ENCODE assay signal across 8 mouse cellular contexts in genomic region chr2:77945596-77946485, GRCm38 (mm10). TPM values are rescaled to one million over a fixed set of nuclear protein-coding genes. Genes with fewer than 3 reads are reported as not detected.
A peak's percentile ranks its signal among the peaks of the same experiment; 100 is the strongest.
DNase-seq lines count a peak whose midpoint lies in the region; ATAC-seq lines count a peak whose summit lies in the region.

Gene Cwc22 (minus strand): TSS chr2:77946375.

- under 1% methylated on average over 55 of the region's 55 CpGs for WGBS in heart, embryonic 13.5 days
- WGBS in liver, embryonic 12.5 days (ENCODE audit: insufficient replicate concordance): under 1% methylated on average over 49 of the region's 55 CpGs
- WGBS in stomach, embryonic 15.5 days: under 1% methylated on average over 55 of the region's 55 CpGs

- H3K27me3 ChIP-seq in heart, embryonic 13.5 days (replicated peaks): no peaks in the 10 kb centered on the region
- no peaks in the 10 kb centered on the region for H3K27me3 ChIP-seq in liver, embryonic 12.5 days (replicated peaks)
- H3K27me3 ChIP-seq in stomach, embryonic 15.5 days (replicated peaks): no peaks in the 10 kb centered on the region

- H3K9ac ChIP-seq in heart, embryonic 13.5 days: peak within 1 kb of the TSS; percentile 95
- peak within 1 kb of the TSS; percentile 84 for H3K9ac ChIP-seq in liver, embryonic 12.5 days
- peak within 1 kb of the TSS; percentile 92 for H3K9ac ChIP-seq in stomach, embryonic 15.5 days

- peaks cover 4% of the 10 kb centered on the region; the same call in 1 of the 2 replicates for H3K4me1 ChIP-seq in brown adipose tissue, adult 24 weeks (ENCODE audit: control insufficient read depth, insufficient read depth, insufficient read length, low read length)
- peaks cover 12% of the 10 kb centered on the region for H3K4me1 ChIP-seq in heart, embryonic 13.5 days
- peaks cover 19% of the 10 kb centered on the region for H3K4me1 ChIP-seq in liver, embryonic 12.5 days
- no peaks in the 10 kb centered on the region for H3K4me1 ChIP-seq in stomach, embryonic 15.5 days

- peak within 1 kb of the TSS; percentile 92 for H3K4me3 ChIP-seq in brown adipose tissue, adult 24 weeks (ENCODE audit: insufficient read depth, low read depth, low read length)
- peak within 1 kb of the TSS; percentile 86 for H3K4me3 ChIP-seq in heart, embryonic 13.5 days
- H3K4me3 ChIP-seq in liver, embryonic 12.5 days: peak within 1 kb of the TSS; percentile 79
- H3K4me3 ChIP-seq in stomach, embryonic 15.5 days (replicated peaks): peak within 1 kb of the TSS; percentile 72

- H3K27ac ChIP-seq in brown adipose tissue, adult 24 weeks (replicated peaks; ENCODE audit: low read depth, low read length): peak within 1 kb of the TSS; percentile 96
- H3K27ac ChIP-seq in heart, embryonic 13.5 days (replicated peaks): peak within 1 kb of the TSS; percentile 69
- peak within 1 kb of the TSS; percentile 52 for H3K27ac ChIP-seq in liver, embryonic 12.5 days
- peak within 1 kb of the TSS; percentile 67; the same call in 1 of the 2 replicates for H3K27ac ChIP-seq in stomach, embryonic 15.5 days

- H3K4me2 ChIP-seq in heart, embryonic 13.5 days: peak within 1 kb of the TSS; percentile 90
- peak within 1 kb of the TSS; percentile 81 for H3K4me2 ChIP-seq in liver, embryonic 12.5 days
- H3K4me2 ChIP-seq in stomach, embryonic 15.5 days: peak within 1 kb of the TSS; percentile 85

- no peaks in the 10 kb centered on the region for H3K9me3 ChIP-seq in heart, embryonic 13.5 days
- H3K9me3 ChIP-seq in liver, embryonic 12.5 days (replicated peaks): no peaks in the 10 kb centered on the region
- H3K9me3 ChIP-seq in stomach, embryonic 15.5 days: no peaks in the 10 kb centered on the region

- peak; percentile 96 for DNase-seq in CD4-positive, CD25-positive, alpha-beta regulatory T cell, adult 2 months (ENCODE audit: low read depth, low spot score)
- peak; percentile 58 for DNase-seq in fat pad, adult 2 months (ENCODE audit: extremely low read depth, low read depth, low spot score)
- peak; percentile 97 for DNase-seq in kidney, postnatal 10 days
- DNase-seq in natural killer cell, adult 2 months (ENCODE audit: low spot score in 2 of 2): peak; percentile 79 to 87

- 0 out of 2 replicates have a peak, but pooled peaks cover 4% of the 10 kb centered on the region for H3K36me3 ChIP-seq in heart, embryonic 13.5 days
- H3K36me3 ChIP-seq in liver, embryonic 12.5 days: peaks cover 10% of the 10 kb centered on the region; the same call in 1 of the 2 replicates
- H3K36me3 ChIP-seq in stomach, embryonic 15.5 days: no peaks in the 10 kb centered on the region

- ATAC-seq in heart, embryonic 13.5 days (ENCODE audit: extremely low read depth, insufficient number of reproducible peaks, low FRiP score, low TSS enrichment): peak; percentile 78
- peak; percentile 88 for ATAC-seq in liver, embryonic 12.5 days
- peak; percentile 89 for ATAC-seq in stomach, embryonic 15.5 days (ENCODE audit: insufficient read depth, low FRiP score, low read depth)

RNA-seq across cellular contexts. Expression of gene Cwc22, which starts in this region (rescaled TPM):
- polyA plus RNA-seq in brown adipose tissue, adult 24 weeks (2012; ENCODE audit: insufficient read depth, insufficient read length, missing spikeins): 8.4 and 19.7 TPM in 2 replicates
- polyA plus RNA-seq in heart, embryonic 13.5 days (2015; fragmentation: Nextera tagmentation; extraction: Ambion mirVana): 19.5 and 20.3 TPM in 2 replicates
- 23.0 and 26.8 TPM in 2 replicates for polyA plus RNA-seq in liver, embryonic 12.5 days (2016; fragmentation: Nextera tagmentation; extraction: Ambion mirVana)
- 28.1 and 29.5 TPM in 2 replicates for polyA plus RNA-seq in stomach, embryonic 15.5 days (2015; fragmentation: Nextera tagmentation; extraction: Ambion mirVana)

Comparison
In these comparisons a context has a peak if more than half of its experiments do, and no peak if none do; other contexts are left out.
1. Peak in every context shown above with its lines: DNase-seq, ATAC-seq, H3K4me3 ChIP-seq and H3K27ac ChIP-seq.